Mouse (Mus musculus) telencephalon, adult 2 months (tissue): ENCODE data around the gene Tcp11.

Source experiments
- DNase-seq: peaks from one replicate; pipeline ENCODE4 v3.0.0-alpha.2; 2011; ENCODE audit warnings: low read depth, low spot score

The Tcp11 gene

GRCm38 (mm10) chr17:28080045-28080816 is at the start of gene Tcp11:
Gene Tcp11, minus strand, starts transcription at chr17:28080639.
- DNase-seq, result no peak

GRCm38 (mm10) chr17:28129796-28130195 is 49.4 kb upstream of the Tcp11 start:
- no peak for DNase-seq

GRCm38 (mm10) chr17:28124368-28124767 is 43.9 kb upstream of the Tcp11 start:
- no peak for DNase-seq

GRCm38 (mm10) chr17:28123627-28124026 is 43.2 kb upstream of the Tcp11 start:
- DNase-seq, result no peak

- no peak for DNase-seq
Observed at GRCm38 (mm10) chr17:28122949-28123348, 42.5 kb upstream of the Tcp11 start.

- no peak for DNase-seq
Observed at GRCm38 (mm10) chr17:28120460-28120859, 40.0 kb upstream of the Tcp11 start.

- no peak for DNase-seq
Observed at GRCm38 (mm10) chr17:28117451-28118209, 37.2 kb upstream of the Tcp11 start.

GRCm38 (mm10) chr17:28116335-28116734 is 35.9 kb upstream of the Tcp11 start:
- no peak for DNase-seq

GRCm38 (mm10) chr17:28112266-28112665 is 31.8 kb upstream of the Tcp11 start:
- DNase-seq, result no peak

GRCm38 (mm10) chr17:28107275-28107674 is 26.8 kb upstream of the Tcp11 start:
- DNase-seq, result no peak

GRCm38 (mm10) chr17:28106352-28106751 is 25.9 kb upstream of the Tcp11 start:
- no peak for DNase-seq

- no peak for DNase-seq
Observed at GRCm38 (mm10) chr17:28104416-28104815, 24.0 kb upstream of the Tcp11 start.

- no peak for DNase-seq
Observed at GRCm38 (mm10) chr17:28101902-28102319, 21.5 kb upstream of the Tcp11 start.

GRCm38 (mm10) chr17:28101284-28101887 is 20.9 kb upstream of the Tcp11 start:
- no peak for DNase-seq

- no peak for DNase-seq
Observed at GRCm38 (mm10) chr17:28100669-28101068, 20.2 kb upstream of the Tcp11 start.

GRCm38 (mm10) chr17:28099086-28099485 is 18.6 kb upstream of the Tcp11 start:
- DNase-seq, result no peak

GRCm38 (mm10) chr17:28097308-28097707 is 16.9 kb upstream of the Tcp11 start:
- DNase-seq, result no peak

- DNase-seq, result no peak
Observed at GRCm38 (mm10) chr17:28096418-28096817, 16.0 kb upstream of the Tcp11 start.

- no peak for DNase-seq
Observed at GRCm38 (mm10) chr17:28093837-28094236, 13.4 kb upstream of the Tcp11 start.

GRCm38 (mm10) chr17:28092297-28092696 is 11.9 kb upstream of the Tcp11 start:
- DNase-seq, result no peak

GRCm38 (mm10) chr17:28088718-28089117 is 8.3 kb upstream of the Tcp11 start:
- no peak for DNase-seq

- no peak for DNase-seq
Observed at GRCm38 (mm10) chr17:28087430-28087829, 7.0 kb upstream of the Tcp11 start.
